In the genomic region with DNA sequence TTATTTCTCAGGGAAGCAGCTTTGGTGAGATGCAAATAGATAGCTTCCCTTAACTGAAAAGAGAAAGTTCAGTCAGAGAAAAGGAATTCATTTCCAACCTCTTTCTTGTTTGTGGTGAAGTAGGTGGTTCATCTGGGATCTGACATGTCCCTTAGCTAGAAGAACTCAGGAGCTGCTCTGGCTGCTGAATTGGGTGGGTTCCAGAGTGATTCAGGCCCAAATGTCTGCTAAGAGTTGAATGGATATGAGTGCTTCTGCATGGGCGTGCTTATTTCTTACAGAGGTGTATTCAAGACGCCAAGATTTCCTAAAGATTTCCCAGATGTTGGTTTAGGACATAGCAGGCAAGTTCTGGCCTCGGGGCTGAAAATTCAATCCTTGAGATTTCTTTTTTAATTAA, we compare ENCODE assay signal across 21 mouse cellular contexts.
"Had no signal": no experiment of that assay in that cellular context is flagged by ENCODE, and none has a peak within 500 bp of the region (broad histone marks: within the 10 kb centered on the region; RNA-seq: fewer than 3 reads in every experiment).

No protein-coding gene starts in this region.

- ATAC-seq: intestine, embryonic 15.5 days; liver, postnatal 0 days; lung, postnatal 0 days; midbrain, embryonic 13.5 days; midbrain, embryonic 16.5 days had no signal

- H3K4me3 ChIP-seq: intestine, embryonic 15.5 days; limb, embryonic 12.5 days; limb, embryonic 15.5 days; midbrain, embryonic 13.5 days had no signal

- H3K27ac ChIP-seq: intestine, embryonic 15.5 days; limb, embryonic 12.5 days; limb, embryonic 15.5 days; liver, embryonic 14.5 days; macrophage; midbrain, embryonic 13.5 days had no signal

- DNase-seq: kidney, adult 11 months; kidney, adult 8-10 months; kidney, postnatal 14 days; kidney, postnatal 4 days; layer of hippocampus, adult 9-11 months; layer of hippocampus, postnatal 36 days; left cerebral cortex, postnatal 4 days; liver, postnatal 0 days; lung, embryonic 14.5 days; right cerebral cortex, postnatal 14 days; spleen, adult 18-20 months; thymus, adult 18-20 months; thymus, postnatal 36 days had no signal
